Mouse (Mus musculus) stomach, embryonic 14.5 days (tissue): ENCODE data around the gene Poglut1. TPM values are rescaled to one million over a fixed set of nuclear protein-coding genes. Genes with fewer than 3 reads are reported as not detected.

Experiments used
- ATAC-seq: fragments of 200-750 bp; cut with Nextera tagmentation; 2 replicates; pipeline ENCODE4 v1.8.0; 2017; ENCODE audit warnings: low read depth, moderate TSS enrichment; ENCODE audit not compliant: insufficient number of reproducible peaks, insufficient read depth, low FRiP score
- H3K27ac ChIP-seq: fragments of 300-500 bp; sonication (generic); 2 replicates; pipeline ENCODE4 v1.5.1; 2014; ENCODE audit warnings: mild to moderate bottlenecking, low read length, moderate library complexity, mixed read lengths
- H3K27me3 ChIP-seq: fragments of 300-500 bp; sonication (generic); 2 replicates; pipeline ENCODE4 v1.6.1; 2014; ENCODE audit warnings: low read length, control low read depth, mixed read lengths; ENCODE audit not compliant: control insufficient read depth, insufficient read depth
- H3K36me3 ChIP-seq: fragments of 300-500 bp; sonication (generic); 2 replicates; pipeline ENCODE4 v1.6.1; 2014; ENCODE audit warnings: mild to moderate bottlenecking, control low read depth, low read length, moderate library complexity, mixed read lengths; ENCODE audit not compliant: control insufficient read depth, insufficient read depth
- H3K4me1 ChIP-seq: fragments of 300-500 bp; sonication (generic); 2 replicates; pipeline ENCODE4 v1.6.1; 2014; ENCODE audit warnings: low read length, control low read depth, mixed read lengths; ENCODE audit not compliant: control insufficient read depth, insufficient read depth
- H3K4me2 ChIP-seq: fragments of 300-500 bp; sonication (generic); replicated peaks from 2 replicates; pipeline ENCODE4 v1.6.1; 2014; ENCODE audit warnings: low read depth, low read length, control low read depth
- H3K4me3 ChIP-seq: fragments of 300-500 bp; sonication (generic); 2 replicates; pipeline ENCODE4 v1.5.1; 2014; ENCODE audit warnings: low read depth, low read length, control low read depth
- H3K9ac ChIP-seq: fragments of 300-500 bp; sonication (generic); replicated peaks from 2 replicates; pipeline ENCODE4 v1.6.1; 2014; ENCODE audit warnings: low read depth, mild to moderate bottlenecking, control low read depth, low read length, moderate library complexity, mixed read lengths
- H3K9me3 ChIP-seq: fragments of 300-500 bp; sonication (generic); 2 replicates; pipeline ENCODE4 v1.6.1; 2016; ENCODE audit warnings: low read depth, low read length, control low read depth; ENCODE audit not compliant: control insufficient read depth
- WGBS: fragments of 180-500 bp; shearing (Covaris S2); extraction: QIAGEN DNeasy Blood & Tissue Kit; methylation state at CpG from one replicate; pipeline ENCODE4 v1.1.7; 2014; 5-methylcytosine and 5-hydroxymethylcytosine counted together
- polyA plus RNA-seq: library from polyadenylated mRNA; unstranded; fragments of >200 nt; fragmentation: Nextera tagmentation; extraction: Ambion mirVana; gene quantifications from 2 replicates; pipeline ENCODE4 v1.2.1, GENCODE M21; 2014

Poglut1 gene
- polyA plus RNA-seq, 1 experiment from 2014 or later: 56.9 TPM

DNA sequence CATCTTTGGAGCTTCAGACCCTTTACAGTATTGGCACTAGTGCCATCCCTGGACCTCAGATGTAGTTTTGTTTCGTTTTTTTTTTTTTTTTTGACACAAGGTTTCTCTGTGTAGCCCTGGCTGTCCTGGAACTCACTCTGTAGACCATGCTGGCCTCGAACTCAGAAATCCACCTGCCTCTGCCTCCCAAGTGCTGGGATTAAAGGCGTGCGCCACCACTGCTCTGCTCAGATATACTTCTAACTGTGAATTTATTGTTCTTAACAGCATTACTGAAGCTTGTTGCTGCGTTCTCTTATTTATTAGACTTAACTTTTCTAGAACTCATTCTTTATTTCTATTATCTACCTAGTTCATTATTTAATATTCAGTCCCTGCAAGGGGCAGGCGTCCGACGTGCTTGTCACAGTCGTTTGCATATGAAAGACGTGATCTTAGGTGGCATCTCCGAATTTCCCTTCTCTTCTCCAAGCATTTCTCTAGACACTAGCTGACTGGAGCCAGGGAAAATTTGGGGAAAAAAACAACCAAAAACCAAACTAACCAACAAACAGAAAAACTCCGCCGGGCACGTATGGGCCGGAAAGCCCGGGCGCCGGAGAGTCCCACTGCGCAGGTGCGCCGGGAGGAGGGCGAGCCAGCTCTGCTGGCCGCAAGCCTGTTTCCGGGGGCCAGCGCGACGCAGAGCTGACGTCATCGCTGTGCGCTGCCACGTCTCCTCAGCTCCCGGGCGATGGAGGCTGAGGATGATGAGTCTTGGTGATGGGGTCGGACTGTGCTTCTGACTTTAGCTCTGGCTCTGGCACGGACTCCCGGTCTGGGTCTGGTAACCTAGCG is 12.3 kb upstream of the Poglut1 start:
- Histone ChIP-seq H3K4me2 (peak overlapping the region; percentile 63), H3K27ac (peak overlapping the region; percentile 82), H3K4me1 (peaks cover 3% of the 10 kb centered on the region; the same call in 1 of the 2 replicates), H3K27me3 (no peaks in the 10 kb centered on the region), H3K9ac (peak overlapping the region; percentile 94), H3K36me3 (peaks cover 4% of the 10 kb centered on the region; the same call in 1 of the 2 replicates), H3K4me3 (peak overlapping the region; percentile 97), H3K9me3 (no peaks in the 10 kb centered on the region)
- WGBS: 8% methylated on average over 37 of the region's 37 CpGs
- peak; percentile 96 for ATAC-seq

DNA sequence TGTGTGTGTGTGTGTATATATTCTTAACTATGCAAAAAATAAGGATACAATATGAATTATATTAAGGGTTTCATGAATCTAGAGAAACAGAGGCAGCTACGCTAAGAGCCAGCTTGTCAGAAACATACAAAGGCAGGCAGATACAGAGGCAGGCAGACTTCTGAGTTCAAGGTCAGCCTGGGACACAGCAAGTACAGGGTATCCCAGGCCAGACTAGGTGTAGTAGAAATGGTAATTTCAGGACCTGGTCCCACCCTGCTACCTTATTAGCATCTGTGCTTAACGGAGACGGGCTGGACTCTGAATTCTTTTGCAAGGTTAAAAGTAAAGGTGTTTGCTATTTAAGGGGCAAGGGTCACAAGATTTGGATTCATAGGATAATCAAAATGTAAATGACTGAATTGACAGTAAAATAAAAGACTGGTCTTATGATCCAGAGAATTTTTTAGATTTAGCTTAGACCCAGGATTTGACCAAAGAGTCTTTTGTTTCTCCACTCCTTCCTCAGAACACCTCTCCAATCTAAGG is 8.2 kb upstream of the Poglut1 start, which contains the start of gene Tmem39a:
Gene Tmem39a, plus strand, starts transcription at position 478 of the 528 bp plus-strand sequence.
- H3K27me3 ChIP-seq: no peaks in the 10 kb centered on the region
- 74% methylated on average over 3 of the region's 3 CpGs for WGBS

DNA sequence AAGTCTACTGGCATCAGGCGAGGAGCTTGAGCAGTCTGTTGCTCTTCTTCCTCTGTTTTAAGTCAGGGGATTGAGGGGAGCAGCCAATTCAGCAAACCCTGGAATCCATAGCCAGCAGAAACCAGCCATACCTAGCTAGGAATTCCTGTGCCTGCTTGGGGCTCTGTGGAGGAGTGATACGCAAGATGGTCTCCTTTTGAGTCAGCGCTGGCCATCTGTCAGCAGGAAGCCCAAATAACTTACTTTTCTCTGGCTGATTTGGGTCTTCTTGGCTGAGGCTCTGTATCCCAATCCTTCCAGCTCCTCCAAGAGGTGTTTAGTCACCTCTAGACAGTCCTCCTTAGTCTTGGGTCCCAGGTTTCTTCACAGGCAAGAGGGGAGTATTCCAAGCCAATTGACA is 5.9 kb upstream of the Poglut1 start:
- Histone ChIP-seq H3K4me1 (no peaks in the 10 kb centered on the region), H3K27ac (no peak overlapping the region)
- 77% methylated on average over 3 of the region's 3 CpGs for WGBS

More for the DNA sequence above, 8.2 kb upstream of the Poglut1 start, which contains the start of gene Tmem39a:
- Histone ChIP-seq H3K36me3 (no peaks in the 10 kb centered on the region), H3K9me3 (no peaks in the 10 kb centered on the region), H3K4me2 (no peak within 1 kb of the TSS), H3K27ac (no peak within 1 kb of the TSS), H3K4me3 (no peak within 1 kb of the TSS), H3K4me1 (no peaks in the 10 kb centered on the region), H3K9ac (no peak within 1 kb of the TSS)
- no peak for ATAC-seq

DNA sequence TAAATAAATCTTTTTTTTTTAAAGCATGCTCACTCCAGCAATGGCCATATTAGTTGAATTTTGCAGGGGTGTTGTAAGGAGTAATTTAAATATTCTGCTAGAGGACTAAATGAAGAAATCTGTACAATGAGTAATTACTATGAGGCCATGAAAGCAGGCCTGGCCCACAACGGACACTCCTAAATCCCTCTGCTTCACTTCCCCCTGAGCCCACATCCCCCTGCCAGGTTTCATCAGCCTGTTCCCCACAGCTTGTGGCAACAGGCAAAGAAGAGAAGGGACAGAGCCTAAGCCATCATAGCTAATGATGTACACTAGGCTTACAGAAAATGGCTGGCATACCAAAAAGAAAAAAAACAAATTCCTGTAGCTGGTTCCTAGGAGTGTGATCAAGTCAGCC is 2.1 kb downstream of the Poglut1 start:
- Histone ChIP-seq H3K9me3 (no peaks in the 10 kb centered on the region), H3K9ac (no peak overlapping the region), H3K4me2 (no peak overlapping the region), H3K27ac (no peak overlapping the region), H3K36me3 (peaks cover 14% of the 10 kb centered on the region), H3K4me3 (no peak overlapping the region), H3K27me3 (no peaks in the 10 kb centered on the region), H3K4me1 (peaks cover 7% of the 10 kb centered on the region; the same call in 1 of the 2 replicates)
- ATAC-seq: no peak
- 91% methylated on average over 1 of the region's 1 CpGs for WGBS

More for the DNA sequence above, 5.9 kb upstream of the Poglut1 start:
- no peak for ATAC-seq
- Histone ChIP-seq H3K4me3 (no peak overlapping the region), H3K36me3 (no peaks in the 10 kb centered on the region), H3K4me2 (no peak overlapping the region), H3K27me3 (no peaks in the 10 kb centered on the region), H3K9ac (no peak overlapping the region), H3K9me3 (no peaks in the 10 kb centered on the region)

DNA sequence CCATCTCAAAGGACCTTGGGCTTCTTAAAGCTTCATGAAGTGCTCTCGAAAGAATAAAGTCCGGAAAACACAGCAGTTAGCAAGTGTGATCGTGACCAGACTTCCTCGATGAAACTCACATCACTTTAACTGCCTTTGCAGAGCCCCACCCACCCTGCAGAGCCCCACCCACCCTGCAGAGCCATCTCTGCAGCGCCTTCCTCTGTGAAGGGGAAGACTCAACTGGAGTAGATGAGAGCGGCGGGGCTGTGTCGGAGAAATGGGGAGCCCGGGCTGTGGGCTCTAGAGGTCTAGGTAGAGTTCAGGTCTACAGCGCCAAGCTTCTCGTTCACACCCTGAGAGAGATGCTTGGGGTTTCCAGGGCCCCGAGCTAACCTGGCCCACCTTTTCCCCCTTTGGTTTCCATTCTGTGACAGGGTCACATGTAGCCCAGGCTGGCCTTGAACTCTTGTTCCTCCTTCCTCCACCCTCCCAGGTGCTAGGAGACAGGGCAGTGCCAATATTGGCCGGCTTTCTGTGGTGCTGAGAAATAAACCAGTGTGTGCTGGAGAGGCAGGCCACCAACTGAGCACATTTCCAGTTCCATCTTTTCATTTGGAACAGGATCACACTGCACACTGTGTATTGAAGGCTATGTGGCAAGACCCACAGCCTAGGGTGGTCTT is 11.2 kb downstream of the Poglut1 start:
- Histone ChIP-seq H3K4me3 (no peak overlapping the region), H3K27ac (no peak overlapping the region), H3K36me3 (peaks cover 30% of the 10 kb centered on the region), H3K9me3 (no peaks in the 10 kb centered on the region), H3K4me1 (no peaks in the 10 kb centered on the region), H3K9ac (no peak overlapping the region), H3K4me2 (no peak overlapping the region), H3K27me3 (no peaks in the 10 kb centered on the region)
- 90% methylated on average over 13 of the region's 13 CpGs for WGBS
- no peak for ATAC-seq

DNA sequence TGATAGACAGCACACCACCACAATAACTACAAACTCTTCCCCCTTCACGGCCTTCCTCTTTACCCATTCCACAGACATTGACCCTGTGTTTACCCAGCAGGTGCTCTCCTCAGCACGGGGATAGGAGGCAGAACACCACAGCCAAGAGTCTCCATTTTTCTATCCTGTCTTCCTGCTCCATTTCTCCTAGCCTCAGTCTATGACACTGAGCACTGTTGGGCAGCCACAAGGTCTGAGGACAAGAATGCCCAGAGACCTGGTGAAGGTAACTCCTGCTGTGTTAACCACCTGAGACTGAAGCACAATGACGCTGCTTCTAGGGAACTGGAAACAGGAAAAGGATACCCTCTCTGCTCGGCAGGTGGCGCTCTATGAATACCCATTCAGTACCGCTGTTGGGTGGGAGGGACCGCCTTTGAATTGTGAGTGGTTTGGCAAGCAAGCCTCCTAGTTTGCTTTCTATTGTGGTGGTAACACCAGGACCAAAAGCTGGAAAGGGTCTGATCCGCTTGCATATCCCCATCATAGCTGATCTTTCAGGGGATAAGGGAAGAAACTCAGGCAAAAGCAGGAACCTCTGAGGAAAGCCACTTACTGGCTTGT is 13.4 kb downstream of the Poglut1 start:
- ATAC-seq: peak; percentile 49; the same call in 1 of the 2 replicates
- 42% methylated on average over 8 of the region's 8 CpGs for WGBS
- peaks cover 24% of the 10 kb centered on the region for H3K36me3 ChIP-seq
- H3K27me3 ChIP-seq: no peaks in the 10 kb centered on the region
- no peaks in the 10 kb centered on the region for H3K9me3 ChIP-seq
- no peak overlapping the region for H3K27ac ChIP-seq
- H3K4me3 ChIP-seq: no peak overlapping the region
- H3K9ac ChIP-seq: no peak overlapping the region
- no peak overlapping the region for H3K4me2 ChIP-seq
- H3K4me1 ChIP-seq: no peaks in the 10 kb centered on the region

DNA sequence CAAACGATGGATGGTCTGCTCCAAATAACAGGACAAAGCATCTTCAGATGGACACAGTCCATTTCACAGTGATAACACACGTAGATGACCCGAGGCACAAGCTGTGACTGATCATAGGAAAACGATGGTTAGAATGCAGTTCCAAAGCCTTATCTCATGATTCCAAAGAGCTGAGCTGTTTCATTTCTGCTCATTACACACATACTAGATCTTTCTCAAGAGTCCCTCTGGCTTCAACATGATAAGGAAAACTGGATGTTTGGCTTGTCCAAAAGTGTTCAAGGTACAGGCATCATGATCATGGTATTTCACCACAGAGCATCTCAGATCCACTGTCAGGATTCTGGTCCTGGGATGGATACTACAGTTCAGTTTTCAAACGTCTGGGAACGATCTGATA is 23.8 kb downstream of the Poglut1 start:
- H3K9me3 ChIP-seq: no peaks in the 10 kb centered on the region
- ATAC-seq: no peak
- 83% methylated on average over 6 of the region's 6 CpGs for WGBS

More for the DNA sequence above, 23.8 kb downstream of the Poglut1 start:
- no peak overlapping the region for H3K4me2 ChIP-seq
- H3K4me1 ChIP-seq: peaks cover 4% of the 10 kb centered on the region; the same call in 1 of the 2 replicates
- H3K27me3 ChIP-seq: no peaks in the 10 kb centered on the region
- H3K4me3 ChIP-seq: no peak overlapping the region
- H3K36me3 ChIP-seq: peaks cover 40% of the 10 kb centered on the region
- H3K9ac ChIP-seq: no peak overlapping the region
- no peak overlapping the region for H3K27ac ChIP-seq
